Mouse (Mus musculus): ENCODE measurements around the gene Exoc4.

Exoc4 gene

DNA sequence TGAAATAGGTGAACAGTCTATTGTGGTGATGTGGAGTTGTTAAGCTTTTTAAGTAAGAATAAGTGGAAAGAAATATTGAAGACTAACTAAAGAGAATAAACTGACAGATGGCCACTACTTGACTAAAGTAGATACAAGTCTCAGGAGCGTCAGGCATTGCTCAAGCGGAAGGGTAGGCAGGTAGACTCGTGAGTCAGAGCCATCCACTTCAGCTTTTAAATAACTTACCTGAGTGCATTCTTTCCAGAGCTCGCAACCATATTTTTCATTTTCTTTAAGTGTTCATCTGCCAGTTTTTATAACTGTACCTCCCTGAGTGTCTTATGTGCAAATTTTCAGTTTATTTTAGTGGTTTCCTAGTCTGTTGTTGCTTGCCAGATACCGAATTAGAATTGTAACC is 219.6 kb downstream of the Exoc4 start:
- no peak for DNase-seq (ENCODE audit: low read depth, low spot score)

DNA sequence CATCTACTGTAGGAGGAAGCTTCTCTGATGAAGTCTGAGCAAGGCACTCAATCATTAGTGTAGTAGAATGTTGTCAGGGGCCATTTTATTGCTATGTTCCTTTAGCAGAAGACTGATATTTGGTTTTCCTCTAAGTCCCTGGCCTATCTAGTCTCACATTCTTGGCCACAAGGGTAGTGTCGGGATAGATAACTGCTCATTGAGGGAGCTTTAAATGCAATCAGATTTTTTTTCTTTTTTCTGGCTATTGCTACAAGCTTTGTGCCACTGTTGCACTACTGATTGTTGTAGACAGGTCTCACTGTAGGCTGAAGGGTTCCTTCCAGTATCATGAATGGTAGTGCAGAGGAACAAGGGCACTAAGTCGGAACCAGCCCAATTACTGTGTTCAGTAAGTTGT is 227.2 kb downstream of the Exoc4 start:
- no peak for DNase-seq (ENCODE audit: low read depth, low spot score)

DNA sequence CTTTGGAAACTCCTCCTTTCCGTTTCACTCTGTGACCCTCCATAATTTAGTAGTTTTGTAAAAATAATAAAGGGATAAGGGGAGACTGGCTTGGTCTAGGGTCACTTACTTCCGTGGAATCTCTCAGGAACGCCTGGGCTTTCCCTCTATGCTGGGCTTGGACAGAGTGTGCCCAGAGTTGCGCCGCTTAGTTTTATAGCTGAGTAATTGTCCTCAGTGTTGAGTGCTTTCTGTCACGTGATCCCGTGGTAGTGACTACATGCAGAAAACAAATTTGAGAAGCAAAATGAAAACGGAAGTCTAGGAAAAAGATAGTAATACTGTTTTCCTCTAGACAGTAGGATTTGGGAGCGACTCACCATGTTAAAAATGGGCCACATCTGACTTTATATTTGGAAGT is 235.7 kb downstream of the Exoc4 start:
- DNase-seq (ENCODE audit: low read depth, low spot score): no peak

DNA sequence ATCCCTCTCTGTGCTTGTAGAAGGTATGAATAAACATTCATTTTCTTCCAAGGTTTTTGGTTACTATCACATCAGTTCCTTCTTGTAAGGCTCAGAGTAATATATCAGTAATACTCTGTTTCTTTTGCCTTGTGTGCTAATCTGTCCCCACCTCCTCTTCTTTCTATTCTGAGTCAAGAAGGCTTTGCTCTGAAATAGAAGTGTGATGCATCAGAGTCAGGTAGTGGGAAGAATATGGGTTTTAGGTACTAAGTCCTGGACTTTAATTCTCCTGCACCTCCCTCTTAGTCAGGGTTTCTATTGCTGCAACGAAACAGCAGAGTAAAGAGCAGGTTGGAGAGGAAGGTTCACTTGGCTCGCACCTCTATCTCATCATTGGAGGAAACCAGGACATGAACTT is 240.9 kb downstream of the Exoc4 start:
- no peak for DNase-seq (ENCODE audit: low read depth, low spot score)

GRCm38 (mm10) chr6:33496141-33496855 is 247.4 kb downstream of the Exoc4 start:
- no peak for DNase-seq (ENCODE audit: low read depth, low spot score)

- peak; percentile 17 for DNase-seq (ENCODE audit: low read depth, low spot score)
Measured at GRCm38 (mm10) chr6:33497348-33497747, 248.5 kb downstream of the Exoc4 start.

DNA sequence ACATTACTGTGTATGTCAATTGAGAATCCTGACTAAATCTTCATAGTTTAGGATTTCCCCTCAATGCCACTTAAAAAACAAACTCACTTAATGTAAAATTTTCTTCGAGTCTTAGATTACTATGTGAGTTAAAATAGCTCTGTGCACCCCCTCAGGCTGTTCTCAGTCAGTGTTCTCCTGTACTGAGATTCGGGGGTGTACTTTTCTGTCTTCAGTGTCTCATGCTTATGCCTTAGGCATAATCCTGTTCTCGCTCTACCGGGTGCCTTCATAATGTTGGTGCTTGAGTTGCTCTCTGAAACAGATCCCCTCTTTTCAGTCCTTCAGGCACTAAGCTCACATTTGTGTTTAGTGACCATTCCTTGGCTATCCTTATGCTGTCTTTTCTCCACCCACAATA is 253.5 kb downstream of the Exoc4 start:
- no peak for DNase-seq (ENCODE audit: low read depth, low spot score)

DNA sequence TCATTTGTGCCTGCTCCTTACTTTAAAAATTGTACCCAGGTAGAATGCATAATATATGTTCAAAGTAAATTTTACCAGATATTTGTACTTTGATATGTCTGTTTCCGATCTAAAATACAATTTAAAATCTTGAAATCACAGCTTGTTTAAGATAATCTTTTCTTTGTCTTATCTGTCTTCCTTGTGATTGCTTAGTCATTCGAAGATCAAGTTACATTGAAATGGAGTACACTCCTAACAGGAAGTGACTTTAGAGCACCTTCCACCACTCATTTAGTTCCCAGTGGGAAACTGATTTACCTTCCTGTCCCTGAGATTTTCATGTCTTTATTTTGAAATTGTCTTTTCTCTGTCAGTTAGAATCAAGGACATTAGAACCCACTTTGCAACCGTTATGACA is 254.5 kb downstream of the Exoc4 start:
- no peak for DNase-seq (ENCODE audit: low read depth, low spot score)

DNA sequence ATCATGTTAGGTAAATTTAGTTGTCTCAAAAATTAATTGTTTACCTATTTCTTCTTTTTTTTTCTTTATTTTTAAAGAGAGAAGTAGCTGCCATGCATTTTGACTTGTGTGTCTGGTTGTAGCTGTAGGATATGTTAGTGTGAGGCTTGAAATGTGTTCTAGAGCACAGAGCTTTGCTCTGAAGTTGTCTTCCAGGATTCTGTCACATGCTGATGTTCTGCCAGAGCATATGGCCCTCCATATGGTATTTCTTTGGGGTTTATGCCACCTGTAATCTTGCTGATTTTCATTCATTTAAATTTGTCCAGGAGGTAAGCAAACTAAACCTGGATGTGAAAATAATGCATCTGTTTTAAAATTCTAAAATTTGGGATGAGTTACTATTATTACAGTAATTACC is 258.2 kb downstream of the Exoc4 start:
- DNase-seq (ENCODE audit: low read depth, low spot score): no peak

- no peak for DNase-seq (ENCODE audit: low read depth, low spot score)
Measured at GRCm38 (mm10) chr6:33515391-33515790, 266.5 kb downstream of the Exoc4 start.

DNA sequence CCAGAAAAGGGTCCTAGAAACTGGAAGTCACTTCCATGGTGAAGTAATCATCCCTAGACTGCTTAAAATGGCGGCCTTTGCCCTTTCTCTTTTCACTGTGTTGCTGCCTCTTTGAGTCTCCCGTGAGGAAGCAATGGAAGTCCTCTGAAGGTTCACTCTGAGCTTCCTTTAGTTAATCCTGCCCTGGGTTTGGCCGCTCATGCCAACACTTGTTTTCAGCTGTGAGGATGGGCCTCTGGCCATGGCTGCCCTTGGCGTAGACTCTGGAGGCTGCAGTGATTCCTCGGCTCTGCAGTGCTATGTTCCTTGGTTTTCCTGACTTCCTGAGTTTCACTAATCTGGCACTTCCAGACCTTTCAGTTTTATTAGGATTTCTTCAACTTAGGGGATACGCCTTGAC is 267.9 kb downstream of the Exoc4 start:
- no peak for DNase-seq (ENCODE audit: low read depth, low spot score)

DNA sequence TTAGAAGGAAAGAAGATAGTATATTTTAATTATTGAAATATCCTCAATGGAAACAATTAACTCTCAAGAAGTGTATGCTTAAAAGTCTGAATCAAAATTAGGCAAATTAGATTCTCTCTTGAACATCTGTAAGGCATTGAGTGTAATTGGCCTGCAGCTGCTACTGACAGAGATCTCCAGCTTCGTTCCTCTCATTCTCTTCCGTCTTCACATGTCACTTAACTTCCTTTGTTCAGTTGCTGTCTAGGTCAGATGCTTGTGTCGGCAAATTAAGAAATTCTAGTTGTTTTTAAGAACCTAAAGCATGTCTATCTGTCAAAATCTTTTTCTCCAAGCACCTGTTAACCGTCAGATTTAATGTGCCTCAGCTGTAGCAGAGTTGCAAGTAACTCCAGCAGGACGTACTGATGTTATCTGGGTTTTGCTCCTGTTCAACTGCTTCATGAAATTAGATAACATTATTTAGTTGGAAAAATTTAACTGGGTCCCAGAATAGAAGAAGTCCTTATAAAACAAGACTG is 269.1 kb downstream of the Exoc4 start:
- DNase-seq (ENCODE audit: low read depth, low spot score): peak; percentile 10

GRCm38 (mm10) chr6:33525695-33526366 is 276.9 kb downstream of the Exoc4 start:
- DNase-seq (ENCODE audit: low read depth, low spot score): no peak

DNA sequence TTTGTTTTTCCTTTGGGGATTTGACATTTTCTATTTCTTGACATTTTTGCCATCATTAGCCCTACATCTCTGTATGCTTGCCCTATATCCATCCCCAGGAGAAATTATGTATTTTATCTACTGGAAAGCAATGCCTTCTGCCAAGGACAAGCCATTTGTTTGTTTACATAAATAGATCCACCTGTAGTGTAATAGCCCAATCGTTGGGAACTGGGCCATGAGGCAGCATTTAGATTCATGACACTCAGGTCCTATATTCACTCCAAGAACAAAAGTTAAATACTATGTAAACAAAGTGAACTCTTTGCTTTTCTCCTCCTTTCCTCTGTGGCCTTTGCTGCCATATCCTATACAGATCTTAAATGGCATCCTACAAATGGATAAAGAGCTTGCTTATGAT is 291.5 kb downstream of the Exoc4 start:
- no peak for DNase-seq (ENCODE audit: low read depth, low spot score)

GRCm38 (mm10) chr6:33542712-33543111 is 293.8 kb downstream of the Exoc4 start:
- DNase-seq (ENCODE audit: low read depth, low spot score): no peak

DNA sequence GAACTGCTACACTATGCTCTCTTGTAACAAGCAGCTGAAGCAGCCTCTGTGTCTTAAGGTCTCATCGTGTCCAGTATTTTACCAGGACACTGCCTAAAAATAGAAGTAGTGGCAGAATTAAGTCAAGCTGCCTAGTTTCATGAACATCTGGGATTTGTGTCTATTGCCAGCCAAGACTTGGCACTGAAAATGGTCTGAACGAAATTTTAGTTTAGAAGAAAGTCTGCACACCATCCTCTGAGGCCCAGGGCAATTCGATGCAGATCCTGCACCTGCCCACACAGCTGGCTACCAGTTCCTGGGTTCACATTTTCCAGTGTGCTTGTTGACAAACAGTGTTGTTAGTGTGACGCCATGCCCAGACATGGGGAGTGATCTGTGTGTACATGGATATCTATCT is 303.0 kb downstream of the Exoc4 start:
- no peak for DNase-seq (ENCODE audit: low read depth, low spot score)

DNA sequence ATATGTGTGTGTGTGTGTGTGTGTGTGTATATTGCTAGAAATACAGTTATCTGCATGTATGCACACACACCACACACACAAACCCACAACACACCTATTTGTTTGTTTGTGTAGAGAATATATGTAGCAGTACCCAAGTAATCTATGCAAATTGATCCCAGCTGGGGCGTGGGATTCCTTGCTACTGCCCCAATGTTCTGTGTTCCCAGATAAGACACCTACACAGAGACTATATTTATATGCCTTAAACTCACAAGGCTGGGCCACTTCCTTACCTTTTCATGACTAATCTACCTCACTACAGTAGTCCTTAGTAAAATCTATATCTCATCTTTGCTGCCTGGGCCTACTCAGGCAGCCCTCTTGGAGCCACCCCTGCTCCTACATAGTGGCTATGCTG is 312.0 kb downstream of the Exoc4 start:
- DNase-seq (ENCODE audit: low read depth, low spot score): no peak

GRCm38 (mm10) chr6:33561911-33562310 is 313.0 kb downstream of the Exoc4 start:
- no peak for DNase-seq (ENCODE audit: low read depth, low spot score)

- DNase-seq (ENCODE audit: low read depth, low spot score): no peak
Measured at GRCm38 (mm10) chr6:33575947-33576346, 327.1 kb downstream of the Exoc4 start.

- no peak for DNase-seq (ENCODE audit: low read depth, low spot score)
Measured at GRCm38 (mm10) chr6:33608469-33608868, 359.6 kb downstream of the Exoc4 start.

DNA sequence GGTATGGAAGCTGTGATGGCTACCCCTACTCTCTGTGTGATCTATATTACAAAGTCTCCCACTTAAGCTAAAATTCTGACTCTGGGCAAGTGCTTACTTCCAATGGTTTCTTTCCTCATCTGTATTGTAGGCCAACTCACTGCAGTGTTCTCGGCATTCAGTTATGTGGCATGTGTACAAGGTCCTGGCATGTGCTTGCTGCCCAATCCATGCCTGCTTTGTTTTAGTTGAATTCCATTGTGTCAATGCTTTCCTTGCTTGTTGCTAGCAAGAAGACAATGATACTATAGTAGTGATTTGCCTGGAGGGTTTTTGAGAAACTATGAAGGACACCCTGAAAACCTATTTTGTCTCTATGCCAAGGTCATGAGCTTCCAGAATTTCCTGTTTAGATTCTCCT is 365.1 kb downstream of the Exoc4 start:
- no peak for DNase-seq (ENCODE audit: low read depth, low spot score)

GRCm38 (mm10) chr6:33618590-33618989 is 369.7 kb downstream of the Exoc4 start:
- no peak for DNase-seq (ENCODE audit: low read depth, low spot score)

- no peak for DNase-seq (ENCODE audit: low read depth, low spot score)
Measured at GRCm38 (mm10) chr6:33620701-33621100, 371.8 kb downstream of the Exoc4 start.
